Mouse (Mus musculus): ENCODE measurements at regions not wholly inside any gene's neighbourhood (a gene's known extent, or its start where the extent isn't known, plus 50 kb on each side); places are given as distances from the start of the nearest gene placed in this dataset.

DNA sequence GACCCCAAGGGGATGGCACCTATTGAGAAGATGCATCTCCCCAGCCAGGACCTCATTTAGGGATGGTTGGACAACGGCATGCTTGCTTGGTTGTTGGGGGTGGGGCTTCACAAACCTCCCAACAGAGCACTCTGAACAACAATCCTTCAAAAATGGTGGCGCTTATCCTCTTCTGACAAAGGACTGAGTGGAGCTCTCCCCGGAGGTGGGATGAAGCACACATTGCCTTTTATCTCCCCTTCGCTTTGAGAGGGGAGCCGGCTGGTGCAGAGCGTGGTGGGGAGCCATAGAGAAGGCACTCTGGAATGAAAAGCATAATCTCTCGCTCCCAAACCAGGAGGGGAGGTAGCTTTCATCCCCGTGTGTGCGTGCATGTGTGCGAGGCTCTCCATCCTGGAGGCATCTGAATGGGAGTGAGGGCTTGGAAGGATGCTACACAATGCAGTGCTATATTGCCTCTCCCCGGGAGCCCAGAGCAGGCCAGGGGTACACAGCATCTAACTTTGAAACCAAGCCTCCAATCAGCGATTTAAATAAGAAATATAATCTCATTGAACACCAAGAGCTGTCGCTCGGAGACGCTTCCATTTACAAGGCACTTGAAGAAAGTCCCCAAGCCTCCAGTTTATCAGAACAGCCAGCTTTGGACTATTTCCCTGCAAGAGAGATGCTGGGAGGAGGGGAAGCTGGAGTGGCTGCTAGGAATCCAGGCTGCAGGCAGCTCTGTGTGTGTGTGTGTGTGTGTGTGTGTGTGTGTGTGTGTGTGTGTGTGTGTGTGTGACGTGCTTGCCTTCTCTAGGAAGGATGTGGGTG, 131.5 kb downstream of the Rps24 start:
- no peak for DNase-seq (ENCODE audit: low read depth, low spot score)

DNA sequence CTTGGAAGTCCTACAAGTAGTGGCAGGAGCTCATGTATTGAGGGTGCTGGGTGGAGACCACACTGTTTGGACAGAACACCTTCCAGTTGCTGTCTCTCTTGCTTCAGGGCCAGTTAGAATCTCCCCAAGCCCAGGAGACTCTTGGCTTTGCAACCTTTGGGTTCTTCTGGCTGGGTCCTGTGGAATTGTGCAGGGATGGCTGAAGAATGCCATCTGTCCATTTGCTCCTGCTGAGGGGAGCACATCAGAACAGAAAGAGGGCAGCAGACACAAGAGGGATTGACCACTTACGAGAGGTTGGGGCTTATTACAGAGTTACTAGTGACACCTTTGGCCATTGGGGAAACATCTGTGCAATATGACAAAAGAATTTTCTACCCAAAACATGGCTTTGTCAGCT, 145.1 kb downstream of the Rps24 start:
- DNase-seq (ENCODE audit: low read depth, low spot score) = no peak

DNA sequence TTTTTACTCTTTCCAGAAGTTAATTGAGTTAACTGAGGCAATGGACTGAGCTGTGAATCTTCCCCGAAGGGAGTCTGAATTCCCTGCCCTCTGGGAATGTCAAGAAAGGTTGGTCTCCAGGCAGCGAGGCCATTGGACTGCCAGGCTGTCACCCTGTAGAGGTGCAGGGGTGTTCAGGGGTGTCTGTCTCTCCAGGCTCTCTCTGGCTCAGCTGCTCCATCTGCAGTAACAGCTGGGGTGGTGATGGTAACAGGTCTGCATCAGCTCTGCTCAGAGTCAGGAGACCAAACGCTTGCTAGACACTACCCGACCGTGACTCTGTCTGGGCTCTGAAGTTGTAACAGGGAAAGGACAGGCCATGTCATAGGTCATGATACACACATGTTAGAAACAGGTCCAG, 154.9 kb downstream of the Rps24 start:
- DNase-seq (ENCODE audit: low read depth, low spot score) = no peak

DNA sequence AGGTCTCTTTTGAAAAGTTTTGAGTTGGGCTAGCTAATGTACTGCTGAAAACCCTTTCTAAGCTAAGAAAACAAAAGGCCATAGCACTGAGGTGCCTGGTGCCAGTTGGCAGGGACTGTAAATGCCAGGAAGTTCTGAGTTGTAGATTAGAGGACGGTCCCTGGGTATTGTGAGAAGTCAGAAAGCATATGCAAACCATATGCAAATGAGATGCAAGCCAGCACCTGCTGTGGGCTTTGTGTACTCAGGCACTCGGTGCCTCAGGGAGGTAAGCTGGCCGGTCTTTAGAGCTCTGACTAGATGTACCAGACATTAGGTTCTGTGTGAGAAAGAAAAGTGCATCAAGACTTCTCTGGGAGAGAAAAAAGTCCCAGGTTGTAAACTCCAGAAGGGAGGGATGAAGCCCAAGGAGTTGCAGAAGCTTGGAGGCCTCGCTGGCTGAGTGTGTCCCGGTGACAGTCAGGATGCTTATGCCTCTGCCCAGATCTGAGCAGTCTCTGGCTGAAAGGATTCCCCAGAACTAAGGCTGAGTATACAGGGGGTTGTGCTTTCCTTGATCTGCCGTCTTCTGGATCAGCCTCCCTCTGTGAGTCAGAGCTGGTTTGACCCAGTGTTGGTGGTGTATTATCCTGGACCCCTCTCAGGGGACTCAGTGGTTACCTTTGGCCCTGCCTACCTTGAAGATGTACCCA, 157.3 kb downstream of the Rps24 start:
- no peak for DNase-seq (ENCODE audit: low read depth, low spot score)

DNA sequence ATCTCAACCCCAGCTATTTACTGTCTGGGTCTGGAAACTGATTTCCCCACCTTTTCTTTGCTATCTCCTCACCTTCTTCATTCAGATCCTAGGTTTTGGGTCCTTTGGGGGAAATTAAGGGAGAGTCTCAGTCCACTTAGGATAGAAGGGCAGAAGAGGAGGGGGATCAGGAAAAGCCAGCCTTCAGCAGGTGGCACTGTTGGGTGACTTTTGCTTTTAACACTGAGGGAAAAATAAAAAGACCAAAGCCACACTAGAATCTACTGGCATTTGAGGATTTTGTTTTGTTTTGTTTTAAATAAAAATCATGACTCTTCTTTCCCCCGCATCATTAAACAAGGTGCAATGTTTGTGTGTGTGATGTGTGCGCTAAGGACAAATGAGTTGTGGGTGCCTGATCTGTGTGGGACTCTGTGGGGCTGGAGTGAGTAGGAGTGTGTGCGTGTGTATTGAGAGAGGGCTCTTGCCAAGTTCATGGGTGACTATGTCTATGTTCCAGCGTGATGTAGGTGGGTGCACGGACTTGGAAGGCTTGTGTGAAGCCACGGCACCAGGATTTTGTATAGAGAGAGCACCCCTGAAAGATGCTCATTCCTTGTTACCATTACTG, 159.4 kb downstream of the Rps24 start:
- no peak for DNase-seq (ENCODE audit: low read depth, low spot score)

DNA sequence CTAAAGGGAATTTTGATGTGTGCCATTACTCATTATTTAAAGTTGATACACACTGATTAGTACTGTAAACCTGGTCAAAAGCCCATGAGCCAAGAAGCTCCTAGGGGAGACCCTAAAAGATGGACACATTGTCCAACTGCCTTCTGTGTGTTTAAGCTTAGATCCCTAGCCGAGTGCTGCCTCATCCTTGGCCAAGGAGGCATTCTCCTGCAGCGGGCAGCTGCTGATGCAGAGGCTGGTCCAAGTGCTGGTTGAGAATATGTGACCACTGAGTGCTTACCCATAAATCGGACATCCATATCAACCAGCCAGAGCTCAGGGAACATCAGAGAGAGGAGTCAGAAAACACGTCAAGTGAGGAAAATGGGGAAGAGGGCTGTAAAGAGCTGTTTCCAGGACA, 160.8 kb downstream of the Rps24 start:
- no peak for DNase-seq (ENCODE audit: low read depth, low spot score)

DNA sequence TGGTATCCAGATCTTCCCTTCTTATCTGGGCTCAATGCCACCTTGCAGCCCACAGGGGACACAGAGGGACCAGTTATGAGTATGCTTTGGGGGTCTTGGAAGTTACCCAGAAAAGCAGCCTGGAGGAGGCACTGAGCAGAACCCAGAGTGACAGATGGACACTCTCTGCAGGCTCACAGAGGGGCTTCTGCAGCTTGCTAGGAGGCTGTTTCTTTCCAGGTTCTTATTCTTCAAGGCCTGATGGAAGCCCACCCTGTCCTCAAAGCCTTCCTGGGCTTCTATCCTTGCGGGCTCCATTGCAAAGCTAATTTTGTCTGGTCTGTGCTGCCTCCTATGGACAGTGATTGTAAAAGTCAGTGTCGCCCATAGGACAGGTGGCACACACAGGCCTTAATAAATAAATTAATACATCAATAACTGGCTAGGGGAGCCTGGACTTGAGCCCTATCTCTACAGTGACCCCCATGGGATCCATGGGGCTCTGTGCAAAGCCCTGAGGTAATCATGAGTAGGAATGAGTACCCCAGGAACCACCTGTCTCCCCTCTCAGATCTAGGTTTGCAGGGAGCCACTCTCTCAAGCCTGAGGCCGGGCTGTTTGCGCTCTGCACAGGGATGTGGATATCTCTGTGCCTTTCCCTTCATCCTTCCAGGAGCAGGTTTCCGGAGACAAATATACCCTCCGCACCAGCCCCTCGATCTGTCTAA, 163.4 kb downstream of the Rps24 start:
- DNase-seq (ENCODE audit: low read depth, low spot score) = no peak

DNA sequence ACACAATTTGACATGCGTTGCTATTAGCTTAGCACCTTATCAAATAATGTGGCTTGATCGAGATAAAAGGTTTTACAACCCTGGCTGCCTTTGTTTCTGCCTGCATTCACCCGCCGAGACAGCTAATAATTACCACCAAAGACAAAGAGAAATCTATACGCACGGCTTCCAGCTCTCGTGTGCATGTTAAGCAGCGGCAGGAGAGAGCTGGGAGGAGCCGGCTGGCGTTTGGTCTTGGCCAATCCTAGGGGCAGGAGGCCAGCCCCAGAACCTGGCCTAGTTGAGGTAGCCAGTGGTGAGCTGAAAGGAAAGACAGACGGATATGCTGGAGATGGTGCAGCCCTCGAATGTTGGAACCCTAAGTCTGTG, 164.0 kb downstream of the Rps24 start:
- no peak for DNase-seq (ENCODE audit: low read depth, low spot score)

DNA sequence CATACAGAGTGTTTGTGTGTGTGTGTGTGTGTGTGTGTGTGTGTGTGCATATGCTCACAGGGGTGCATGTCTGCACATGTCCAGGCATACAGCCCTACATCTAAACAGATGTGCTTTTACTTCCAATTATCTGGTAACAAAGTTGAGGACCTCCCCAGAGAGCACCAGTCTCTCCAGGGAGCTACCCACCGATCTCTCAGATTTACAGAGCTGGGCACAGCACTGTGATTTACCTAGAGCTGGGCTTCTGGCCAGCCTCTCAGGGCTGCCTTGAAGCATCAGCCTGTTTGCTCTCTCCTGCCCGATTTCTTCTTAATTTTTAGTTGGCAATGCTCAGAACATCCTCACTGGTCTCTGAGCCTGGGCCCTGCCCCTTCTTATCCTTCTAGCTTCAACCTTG, 165.7 kb downstream of the Rps24 start:
- DNase-seq (ENCODE audit: low read depth, low spot score) = no peak

DNA sequence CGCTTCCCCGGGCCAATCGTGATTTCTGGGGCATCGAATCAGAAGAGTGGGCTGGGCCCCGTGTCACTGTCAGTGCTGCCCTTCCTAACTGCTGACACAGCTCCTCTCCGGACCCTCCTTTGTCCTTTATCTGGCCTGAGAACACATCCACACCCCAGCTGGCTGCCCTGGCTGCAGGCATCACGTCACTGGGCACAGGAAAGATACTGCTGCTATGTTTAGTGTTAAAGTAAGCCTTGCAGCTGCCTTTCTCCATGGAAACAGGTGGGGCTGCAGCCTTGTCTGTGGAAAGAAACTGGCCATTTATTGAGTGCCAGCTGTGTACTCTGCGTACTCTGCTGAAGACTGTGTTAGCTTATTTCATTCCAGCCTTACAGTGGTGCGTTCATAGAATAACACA, 168.7 kb downstream of the Rps24 start:
- DNase-seq (ENCODE audit: low read depth, low spot score) = no peak

DNA sequence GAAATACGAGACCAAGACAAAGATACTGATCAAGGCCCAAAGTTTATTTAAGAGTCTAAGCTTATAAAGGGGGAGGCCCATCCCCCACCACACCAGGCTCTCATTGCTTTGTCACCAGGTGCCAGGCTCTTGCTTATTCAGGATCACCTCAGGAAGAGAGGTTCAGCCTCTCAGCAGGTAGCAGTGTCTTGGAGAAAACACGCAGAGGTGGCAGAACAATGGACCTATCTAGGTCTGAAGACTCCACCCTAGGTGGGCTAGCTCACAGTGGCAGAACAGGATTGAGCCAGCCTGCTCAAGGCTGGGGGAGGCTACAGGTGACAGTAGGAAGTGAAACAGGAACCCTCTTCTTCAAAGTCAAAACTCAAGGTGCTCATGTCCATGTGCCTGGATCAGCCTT, 174.9 kb downstream of the Rps24 start:
- DNase-seq (ENCODE audit: low read depth, low spot score) = no peak

DNA sequence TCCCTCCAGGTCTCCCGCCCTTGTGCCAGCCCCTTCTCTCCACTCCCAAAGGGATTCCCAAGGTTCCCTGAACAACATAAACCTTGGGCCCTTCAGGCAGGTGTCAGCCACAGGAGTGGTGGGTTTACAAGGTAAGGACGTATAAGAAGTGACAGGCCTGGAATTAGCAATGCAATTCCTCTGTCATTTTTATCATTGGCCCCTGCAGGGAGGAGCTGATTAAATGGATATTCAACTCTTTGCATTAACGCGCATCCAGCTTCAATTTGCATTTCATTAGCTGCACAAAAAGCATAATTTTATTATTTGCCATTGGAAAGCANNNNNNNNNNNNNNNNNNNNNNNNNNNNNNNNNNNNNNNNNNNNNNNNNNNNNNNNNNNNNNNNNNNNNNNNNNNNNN, 178.3 kb downstream of the Rps24 start:
- DNase-seq (ENCODE audit: low read depth, low spot score) = no peak

All from forelimb bud, embryonic 11.5 days (tissue).